Mouse (Mus musculus) CH12.LX (cell line): ENCODE results near the gene Dnaaf5.

Source experiments
- CTCF ChIP-seq, 2 experiments: IDR thresholded peaks in 1 of 2; conservative IDR thresholded peaks in 1 of 2; 2 replicates each; pipeline ENCODE4 v1.5.1; 2011 to 2012; ENCODE audit warnings: low read depth in 2 of 2, low read length in 2 of 2, improper control_type of control experiment in 1 of 2, inconsistent platforms in 1 of 2, mild to moderate bottlenecking in 1 of 2, moderate library complexity in 1 of 2
- EP300 ChIP-seq: IDR thresholded peaks from 2 replicates; pipeline ENCODE4 v1.6.1; 2011; ENCODE audit warnings: low read length, improper control_type of control experiment
- JUND ChIP-seq: conservative IDR thresholded peaks from 2 replicates; pipeline ENCODE4 v1.6.1; 2011; ENCODE audit warnings: low read depth, low read length, improper control_type of control experiment
- MAFK ChIP-seq: IDR thresholded peaks from 2 replicates; pipeline ENCODE4 v1.6.1; 2011; ENCODE audit warnings: low read length, improper control_type of control experiment; ENCODE audit not compliant: insufficient replicate concordance
- MAX ChIP-seq: IDR thresholded peaks from 2 replicates; pipeline ENCODE4 v1.6.1; 2011; ENCODE audit warnings: low read length, improper control_type of control experiment
- NELFE ChIP-seq: IDR thresholded peaks from 2 replicates; pipeline ENCODE4 v1.6.1; 2011; ENCODE audit warnings: low read depth, low read length, improper control_type of control experiment
- POLR2A ChIP-seq: IDR thresholded peaks from 2 replicates; pipeline ENCODE4 v1.6.1; 2011; ENCODE audit warnings: low read depth, mild to moderate bottlenecking, improper control_type of control experiment, low read length
- RAD21 ChIP-seq: IDR thresholded peaks from 2 replicates; pipeline ENCODE4 v1.6.1; 2011; ENCODE audit warnings: low read depth, mild to moderate bottlenecking, low read length, improper control_type of control experiment, moderate library complexity
- RCOR1 ChIP-seq: conservative IDR thresholded peaks from 2 replicates; pipeline ENCODE4 v1.6.1; 2012; ENCODE audit warnings: low read depth, mild to moderate bottlenecking, inconsistent platforms, low read length, improper control_type of control experiment
- SMC3 ChIP-seq: IDR thresholded peaks from 2 replicates; pipeline ENCODE4 v1.6.1; 2011; ENCODE audit warnings: low read depth, low read length, improper control_type of control experiment
- TCF12 ChIP-seq: IDR thresholded peaks from 2 replicates; pipeline ENCODE4 v1.6.1; 2014; ENCODE audit warnings: low read depth, mild to moderate bottlenecking, inconsistent platforms, low read length, improper control_type of control experiment
- USF1 ChIP-seq: IDR thresholded peaks from 2 replicates; pipeline ENCODE4 v1.6.1; 2014; ENCODE audit warnings: low read depth, mild to moderate bottlenecking, inconsistent platforms, low read length, improper control_type of control experiment
- ZMIZ1 ChIP-seq: IDR thresholded peaks from 2 replicates; pipeline ENCODE4 v1.6.1; 2012; ENCODE audit warnings: low read depth, mild to moderate bottlenecking, inconsistent platforms, low read length, improper control_type of control experiment

- TF ChIP-seq USF1, result no peak
- TF ChIP-seq CTCF (conservative IDR thresholded peaks at IDR 0.05 in 1 of 2, IDR thresholded peaks at IDR 0.05 in 1 of 2; ENCODE audit: low read depth in 2 of 2, low read length in 2 of 2), result no peak
- TF ChIP-seq RAD21, result no peak
- TF ChIP-seq TCF12, result no peak
- TF ChIP-seq SMC3, result no peak
- TF ChIP-seq RCOR1, result no peak
- no peak for TF ChIP-seq NELFE
- TF ChIP-seq EP300, result no peak
- TF ChIP-seq MAX, result no peak
- TF ChIP-seq ZMIZ1, result no peak
- TF ChIP-seq MAFK, result no peak
- TF ChIP-seq JUND, result no peak
- no peak for TF ChIP-seq POLR2A
Observed at GRCm38 (mm10) chr5:139232083-139232482, 82.1 kb downstream of the Dnaaf5 start.
